Mouse (Mus musculus) hindbrain, embryonic 10.5 days (tissue): Measurements from ENCODE around the gene Cysrt1. TPM values are rescaled to one million over a fixed set of nuclear protein-coding genes. Genes with fewer than 3 reads are reported as not detected.

Source experiments
- polyA plus RNA-seq: library from polyadenylated mRNA; unstranded; fragments of >200 nt; fragmentation: Nextera tagmentation; extraction: Ambion mirVana; gene quantifications from 2 replicates; pipeline ENCODE4 v1.2.1, GENCODE M21; 2016

Cysrt1 gene
- polyA plus RNA-seq, 1 experiment from 2014 or later, result not detected

Other genes with a start within 250 kb of the Cysrt1 start
- 72.2 and 89.0 TPM in 2 replicates for gene Nsmf, start 188.1 kb downstream of the Cysrt1 start, polyA plus RNA-seq
- not detected in 2 replicates for gene Entpd8, start 162.1 kb downstream of the Cysrt1 start, polyA plus RNA-seq
- 0.22 and 0.38 TPM in 2 replicates for gene Noxa1, start 147.3 kb downstream of the Cysrt1 start, polyA plus RNA-seq
- gene Nrarp, start 61.7 kb downstream of the Cysrt1 start, polyA plus RNA-seq, result 77.4 and 108 TPM in 2 replicates
- 2.6 and 2.7 TPM in 2 replicates for gene Tor4a, start 45.6 kb downstream of the Cysrt1 start, polyA plus RNA-seq
- gene Nelfb, start 31.0 kb downstream of the Cysrt1 start, polyA plus RNA-seq, result 123 and 132 TPM in 2 replicates
- not detected in 2 replicates for gene Stpg3, start 27.8 kb downstream of the Cysrt1 start, polyA plus RNA-seq
- not detected in 2 replicates for gene Fam166a, start 23.7 kb downstream of the Cysrt1 start, polyA plus RNA-seq
- gene Tubb4b, start 17.8 kb downstream of the Cysrt1 start, polyA plus RNA-seq, result 655 and 693 TPM in 2 replicates
- not detected in 2 replicates for gene Slc34a3, start 8.1 kb downstream of the Cysrt1 start, polyA plus RNA-seq
- not detected in 2 replicates for gene Rnf224, start 5.7 kb downstream of the Cysrt1 start, polyA plus RNA-seq
- gene Rnf208, start 197 bp downstream of the Cysrt1 start, polyA plus RNA-seq, result 25.5 and 43.5 TPM in 2 replicates
- 5.7 and 6.2 TPM in 2 replicates for gene AL732309.1, start 4.4 kb upstream of the Cysrt1 start, polyA plus RNA-seq
- 18.7 and 20.3 TPM in 2 replicates for gene Tmem203, start 13.0 kb upstream of the Cysrt1 start, polyA plus RNA-seq
- 8.1 and 9.5 TPM in 2 replicates for gene Tprn, start 20.2 kb upstream of the Cysrt1 start, polyA plus RNA-seq
- gene Ssna1, start 30.0 kb upstream of the Cysrt1 start, polyA plus RNA-seq, result 248 and 259 TPM in 2 replicates
- 150 and 156 TPM in 2 replicates for gene Anapc2, start 30.0 kb upstream of the Cysrt1 start, polyA plus RNA-seq
- gene Tmem210, start 45.7 kb upstream of the Cysrt1 start, polyA plus RNA-seq, result not detected in 2 replicates
- not detected in 2 replicates for gene Lrrc26, start 47.5 kb upstream of the Cysrt1 start, polyA plus RNA-seq
- 1.2 and 4.5 TPM in 2 replicates for gene Grin1, start 76.7 kb upstream of the Cysrt1 start, polyA plus RNA-seq
- gene Man1b1, start 89.9 kb upstream of the Cysrt1 start, polyA plus RNA-seq, result 57.4 and 58.7 TPM in 2 replicates
- gene Dpp7, start 113.9 kb upstream of the Cysrt1 start, polyA plus RNA-seq, result 21.1 and 21.8 TPM in 2 replicates
- 7.4 and 10.1 TPM in 2 replicates for gene Uap1l1, start 123.2 kb upstream of the Cysrt1 start, polyA plus RNA-seq
- gene Sapcd2, start 129.9 kb upstream of the Cysrt1 start, polyA plus RNA-seq, result 71.6 and 75.1 TPM in 2 replicates
- 0.31 TPM in 1 of 2 replicates, not detected in the other for gene Entpd2, start 153.4 kb upstream of the Cysrt1 start, polyA plus RNA-seq
- gene Npdc1, start 156.9 kb upstream of the Cysrt1 start, polyA plus RNA-seq, result 75.1 and 155 TPM in 2 replicates
- gene Fut7, start 180.8 kb upstream of the Cysrt1 start, polyA plus RNA-seq, result not detected in 2 replicates
- gene Abca2, start 186.3 kb upstream of the Cysrt1 start, polyA plus RNA-seq, result 5.7 and 5.9 TPM in 2 replicates
- 0.90 and 1.2 TPM in 2 replicates for gene Clic3, start 214.4 kb upstream of the Cysrt1 start, polyA plus RNA-seq
- gene Paxx, start 218.6 kb upstream of the Cysrt1 start, polyA plus RNA-seq, result 17.0 and 31.3 TPM in 2 replicates
- gene Ptgds, start 227.6 kb upstream of the Cysrt1 start, polyA plus RNA-seq, result 0.49 and 1.7 TPM in 2 replicates